Mouse (Mus musculus) lung, postnatal 0 days (tissue): ENCODE measurements around the gene Gm20388.
A peak's percentile ranks its signal among the peaks of the same experiment; 100 is the strongest.

ENCODE experiments used
- CTCF ChIP-seq: IDR thresholded peaks from 2 replicates; pipeline ENCODE4 v1.5.1; 2016; ENCODE audit warnings: antibody characterized with exemption, mild to moderate bottlenecking
- EP300 ChIP-seq: IDR thresholded peaks from 2 replicates; pipeline ENCODE4 v1.6.1; 2016; ENCODE audit warnings: antibody characterized with exemption, mild to moderate bottlenecking, control low read depth

DNA sequence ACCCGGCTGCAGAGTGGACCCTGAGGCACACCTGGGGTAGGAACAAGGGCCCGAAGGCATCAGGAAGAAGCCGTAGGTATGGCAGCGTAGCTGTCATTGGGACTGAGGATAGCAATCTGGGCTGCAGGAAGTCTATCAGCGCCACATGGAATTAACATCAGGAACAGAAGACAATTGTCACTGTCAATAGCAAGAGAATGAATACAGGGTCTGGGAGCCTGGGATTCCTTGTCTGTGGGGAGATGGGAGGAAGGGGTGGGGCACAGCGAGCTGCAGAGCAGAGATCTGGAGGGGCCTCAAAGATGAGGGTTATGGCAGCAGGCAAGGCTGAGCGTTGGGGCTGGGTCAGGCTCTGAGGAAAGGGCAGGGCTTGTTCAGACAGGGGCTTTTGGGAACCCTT is 903.2 kb downstream of the Gm20388 start:
- no peak for TF ChIP-seq CTCF
- TF ChIP-seq EP300, result 0 out of 2 replicates have a peak, but pooled peaks have one; percentile 11
